Mouse (Mus musculus) cortical plate, adult 2 months (tissue): ENCODE measurements around the gene Cntn4.

ENCODE experiments used
- CTCF ChIP-seq: fragments of 200-500 bp; IDR thresholded peaks from 2 replicates; pipeline ENCODE4 v1.5.1; 2011; ENCODE audit warnings: mild to moderate bottlenecking, control low read depth, low read length; ENCODE audit not compliant: insufficient read depth; ENCODE audit errors: extremely low read depth
- POLR2A ChIP-seq: fragments of 200-500 bp; IDR thresholded peaks from 2 replicates; pipeline ENCODE4 v1.6.1; 2011; ENCODE audit warnings: mild to moderate bottlenecking, low read length, control low read depth; ENCODE audit not compliant: insufficient read depth; ENCODE audit errors: extremely low read depth

GRCm38 (mm10) chr6:106283815-106284214 lies 606.4 kb downstream of the Cntn4 start:
- TF ChIP-seq POLR2A (no peak), CTCF (no peak)
